Mouse (Mus musculus) fat pad, adult 2 months (tissue): ENCODE results near the gene Map3k6.

Experiments
- DNase-seq: peaks from one replicate; pipeline ENCODE4 v3.0.0-alpha.2; 2011; ENCODE audit warnings: low read depth, low spot score; ENCODE audit errors: extremely low read depth

Gene Map3k6

GRCm38 (mm10) chr4:133213268-133213590 lies 27.4 kb upstream of the Map3k6 start:
- DNase-seq: no peak

- DNase-seq: no peak
These were observed 27.0 kb upstream of the Map3k6 start for GRCm38 (mm10) chr4:133213661-133214060.

GRCm38 (mm10) chr4:133217641-133218040 lies 23.0 kb upstream of the Map3k6 start:
- no peak for DNase-seq

- no peak for DNase-seq
These were observed 21.9 kb upstream of the Map3k6 start for GRCm38 (mm10) chr4:133218745-133219144.

GRCm38 (mm10) chr4:133220656-133221055 lies 20.0 kb upstream of the Map3k6 start:
- no peak for DNase-seq

GRCm38 (mm10) chr4:133221701-133222100 lies 18.9 kb upstream of the Map3k6 start:
- no peak for DNase-seq

GRCm38 (mm10) chr4:133223875-133224274 lies 16.7 kb upstream of the Map3k6 start:
- no peak for DNase-seq

GRCm38 (mm10) chr4:133226073-133226472 lies 14.5 kb upstream of the Map3k6 start:
- no peak for DNase-seq

GRCm38 (mm10) chr4:133227636-133228035 lies 13.0 kb upstream of the Map3k6 start:
- DNase-seq: no peak

- no peak for DNase-seq
These were observed 11.0 kb upstream of the Map3k6 start for GRCm38 (mm10) chr4:133229582-133229981.

GRCm38 (mm10) chr4:133233285-133233976 lies 7.2 kb upstream of the Map3k6 start:
- DNase-seq: no peak

GRCm38 (mm10) chr4:133234771-133235170 lies 5.8 kb upstream of the Map3k6 start:
- DNase-seq: no peak

GRCm38 (mm10) chr4:133235415-133235814 lies 5.2 kb upstream of the Map3k6 start:
- no peak for DNase-seq

- no peak for DNase-seq
These were observed 2.7 kb upstream of the Map3k6 start for GRCm38 (mm10) chr4:133237911-133238310.

GRCm38 (mm10) chr4:133240934-133241908 lies 603 bp downstream of the Map3k6 start:
- DNase-seq: no peak

- DNase-seq: no peak
These were observed 1.3 kb downstream of the Map3k6 start for GRCm38 (mm10) chr4:133241910-133242309.

- DNase-seq: no peak
These were observed 2.1 kb downstream of the Map3k6 start for GRCm38 (mm10) chr4:133242710-133243109.

GRCm38 (mm10) chr4:133243538-133243937 lies 2.9 kb downstream of the Map3k6 start:
- DNase-seq: no peak

GRCm38 (mm10) chr4:133244289-133244688 lies 3.7 kb downstream of the Map3k6 start:
- no peak for DNase-seq

- DNase-seq: no peak
These were observed 6.5 kb downstream of the Map3k6 start for GRCm38 (mm10) chr4:133247072-133247471.

GRCm38 (mm10) chr4:133247806-133248449 lies 7.3 kb downstream of the Map3k6 start:
- no peak for DNase-seq

- DNase-seq: no peak
These were observed 10.0 kb downstream of the Map3k6 start for GRCm38 (mm10) chr4:133250609-133251008.
